Mouse (Mus musculus) CD4-positive helper T cell, adult 2 months (primary cell): ENCODE data around the gene Fkbp5.
"Not testable (repeated sequence)": the region's sequence is repeated elsewhere in the genome, so short reads cannot be mapped to it uniquely, and the experiment has no call there.

Source experiments
- DNase-seq: peaks from one replicate; pipeline ENCODE4 v3.0.0-alpha.2; 2012; ENCODE audit warnings: low read depth, missing footprints, low spot score

Fkbp5 gene

DNA sequence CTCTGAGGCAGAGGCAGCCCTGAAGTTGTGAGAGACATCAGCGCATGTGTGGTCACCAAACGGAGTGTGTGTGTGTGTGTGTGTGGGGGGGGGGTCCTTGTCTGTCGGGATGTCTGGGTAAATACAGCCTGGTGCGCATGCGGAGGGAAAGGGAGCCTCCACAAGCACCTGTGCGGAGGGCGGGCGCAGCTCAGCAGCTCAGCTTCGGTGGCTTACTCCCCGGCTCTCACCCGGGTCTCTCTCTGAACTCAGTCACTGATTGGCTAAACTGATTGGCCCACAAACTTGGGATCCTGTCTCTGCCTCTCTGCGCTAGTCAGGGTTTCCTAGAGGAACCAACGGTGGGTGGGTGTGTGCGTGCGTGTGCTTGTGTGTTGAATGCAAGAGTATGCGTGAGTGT is 142.8 kb downstream of the Fkbp5 start:
- DNase-seq = no peak

DNA sequence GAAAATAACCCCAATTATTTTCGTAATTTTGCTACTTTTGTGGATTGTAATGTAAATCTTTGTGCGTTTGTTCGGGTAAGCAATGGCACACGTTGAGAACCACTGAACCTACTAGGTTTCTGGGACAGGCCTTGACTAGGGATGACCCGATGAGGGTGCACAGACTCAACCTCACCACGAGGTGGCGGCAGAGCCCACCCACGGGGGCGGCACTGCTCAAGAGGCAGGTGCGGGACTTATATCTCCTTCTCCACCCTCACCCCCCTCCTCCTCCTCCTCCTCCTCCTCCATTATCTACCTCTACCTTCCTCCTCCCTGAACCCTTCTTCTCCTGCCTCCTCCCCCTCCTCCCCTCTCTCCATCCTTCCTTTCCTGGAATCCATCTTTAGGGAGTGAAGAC is 143.5 kb downstream of the Fkbp5 start:
- DNase-seq = peak; percentile 71

DNA sequence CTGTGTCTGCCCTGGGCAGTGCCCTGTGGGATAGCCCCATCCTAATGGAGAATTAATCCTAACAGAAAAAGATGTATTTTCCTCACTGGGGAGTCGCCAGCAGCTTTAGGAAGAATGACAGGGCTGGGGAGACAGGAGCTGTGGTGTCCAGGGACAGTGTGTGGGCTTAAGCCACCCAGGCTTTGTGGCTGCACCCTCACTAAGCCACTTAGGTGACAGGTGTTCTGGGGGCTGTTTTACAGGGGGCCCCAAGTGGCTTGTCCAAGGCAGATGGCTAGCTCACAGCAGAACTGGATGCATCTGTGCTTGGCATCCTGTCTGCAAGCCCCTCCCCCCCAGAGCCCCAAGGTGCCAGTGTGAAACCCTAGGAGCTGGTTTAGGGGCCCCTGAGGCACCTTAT is 145.4 kb downstream of the Fkbp5 start:
- DNase-seq = no peak

DNA sequence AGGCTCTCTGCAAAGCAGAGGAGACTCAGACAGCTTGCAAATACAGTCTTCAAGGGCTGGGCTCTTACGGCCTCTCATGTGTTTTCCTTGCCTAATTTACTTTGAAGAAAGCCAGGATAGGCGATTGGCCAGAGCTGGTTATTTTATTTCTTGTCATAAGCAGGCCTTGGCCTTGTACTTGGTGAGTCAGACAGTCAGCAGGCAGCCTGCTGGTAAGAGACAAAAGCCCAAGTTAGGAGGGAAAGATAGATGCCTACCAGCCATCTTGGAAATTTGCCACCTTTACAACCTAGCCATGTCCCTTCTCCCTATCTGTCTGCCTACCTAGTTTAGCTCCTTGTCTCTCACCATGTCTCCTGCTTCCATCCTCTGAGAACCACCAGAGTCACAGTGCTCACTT is 146.0 kb downstream of the Fkbp5 start:
- DNase-seq = no peak

DNA sequence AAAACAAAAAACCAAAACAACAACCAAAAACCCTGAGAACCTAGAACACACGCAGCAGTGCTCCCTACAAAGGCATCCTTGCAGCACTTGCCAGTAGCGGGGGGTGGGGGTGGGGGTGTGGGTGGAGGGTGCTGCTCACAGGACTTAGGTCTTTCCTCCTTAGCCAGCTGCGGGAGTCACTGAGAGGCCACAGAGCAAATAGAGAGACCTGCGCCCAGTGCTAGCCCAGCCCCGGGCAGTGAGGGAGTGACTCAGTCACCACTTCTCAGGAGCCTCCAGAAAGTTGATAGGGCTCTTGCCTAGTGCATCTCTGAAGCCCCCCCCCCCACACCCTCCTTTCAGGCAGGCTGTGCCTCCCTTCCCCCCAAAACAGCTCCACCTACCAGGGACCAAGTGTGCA is 148.3 kb downstream of the Fkbp5 start:
- DNase-seq = no peak

DNA sequence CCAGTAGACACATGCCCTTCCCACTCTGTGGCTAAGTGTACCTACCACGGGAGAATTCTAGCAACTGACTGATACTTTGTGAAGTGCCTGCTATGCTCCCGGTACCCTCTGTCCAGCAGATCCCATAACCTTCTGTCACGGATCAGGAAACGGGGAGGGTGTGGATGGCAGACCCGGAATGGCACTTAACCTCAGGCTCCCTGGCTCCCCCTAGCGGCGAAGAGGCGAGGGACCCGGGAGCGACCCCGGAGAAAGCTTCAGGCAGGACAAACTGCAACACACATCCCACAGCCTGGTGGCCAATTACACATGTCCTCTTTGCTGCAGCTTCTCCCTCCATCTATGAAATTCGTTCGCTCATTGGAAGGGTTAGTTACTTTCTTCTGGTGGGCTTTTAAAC is 148.9 kb downstream of the Fkbp5 start:
- DNase-seq = peak; percentile 67

DNA sequence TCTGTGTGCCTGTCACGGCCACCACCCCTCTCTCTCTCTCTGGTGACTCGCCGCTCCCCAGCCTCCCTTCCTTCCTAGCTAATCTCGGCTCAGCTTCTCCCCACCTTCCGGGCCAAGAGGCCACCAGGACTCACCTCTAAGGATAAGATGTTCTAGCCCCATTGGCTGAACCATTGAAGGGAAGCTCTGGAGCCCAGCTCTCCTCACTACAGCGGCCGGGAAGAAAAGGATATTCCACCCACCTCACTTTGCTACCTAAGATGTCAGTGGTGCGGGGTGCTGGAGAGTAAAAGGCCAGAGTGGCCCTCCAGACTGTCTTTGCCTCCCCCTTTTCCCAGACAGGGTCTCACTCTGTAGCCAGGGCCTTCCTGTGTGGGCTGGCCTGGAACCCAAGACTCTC is 152.2 kb downstream of the Fkbp5 start, which contains the start of gene Tulp1:
TSS of gene Tulp1 (minus strand) at position 101 of the 400 bp plus-strand sequence.
- DNase-seq = no peak

DNA sequence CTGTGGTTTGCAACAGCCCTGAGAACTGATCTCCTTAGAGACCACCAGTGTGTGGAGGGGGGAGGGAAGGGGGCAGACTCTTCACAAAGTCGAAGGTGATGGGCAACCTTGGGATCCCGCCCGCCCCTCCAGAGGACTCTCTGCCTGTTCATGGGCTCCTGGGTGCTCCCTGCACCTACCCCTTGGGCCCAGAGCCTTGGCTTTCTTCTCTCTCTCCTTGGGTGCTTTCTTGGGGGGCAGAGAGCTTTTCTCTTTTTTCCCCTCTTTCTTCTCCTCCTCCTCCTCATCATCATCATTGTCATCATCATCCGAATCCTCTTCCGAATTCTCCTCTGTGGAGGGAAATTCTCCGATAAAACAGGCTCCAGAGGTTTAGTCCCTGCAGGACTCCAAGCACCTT is 153.8 kb downstream of the Fkbp5 start:
- no peak for DNase-seq

DNA sequence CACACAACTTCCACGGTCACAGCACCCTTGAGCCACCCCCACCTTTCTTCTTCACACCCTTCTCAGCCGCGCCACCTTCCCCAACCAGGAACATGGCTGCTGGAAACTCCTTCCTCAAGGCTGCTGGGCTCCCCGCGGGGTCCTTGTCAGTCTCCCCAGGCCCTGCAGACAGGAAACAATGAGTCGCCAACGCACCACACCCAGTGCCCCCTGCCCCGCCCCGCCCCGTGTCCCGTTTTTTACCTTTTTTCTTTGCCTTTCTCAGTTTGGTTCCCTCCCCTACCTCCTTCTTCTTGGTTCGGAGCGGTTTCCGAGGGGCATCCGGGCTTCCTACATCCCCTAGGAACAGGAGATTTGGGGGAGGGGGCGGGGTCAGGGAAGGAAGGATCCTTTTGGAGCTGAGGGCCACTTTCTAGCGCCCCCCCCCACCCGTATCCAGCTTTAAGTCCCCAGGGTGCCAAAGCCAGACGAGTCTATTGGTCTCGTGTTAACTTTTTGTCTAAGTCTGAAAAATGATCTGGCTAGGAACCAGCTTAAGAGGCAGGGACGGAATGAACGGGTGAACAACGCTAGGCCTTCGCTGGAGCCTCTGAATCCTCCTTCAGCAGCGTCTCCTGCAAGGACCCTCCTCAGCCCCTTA is 154.6 kb downstream of the Fkbp5 start:
- peak; percentile 28 for DNase-seq

DNA sequence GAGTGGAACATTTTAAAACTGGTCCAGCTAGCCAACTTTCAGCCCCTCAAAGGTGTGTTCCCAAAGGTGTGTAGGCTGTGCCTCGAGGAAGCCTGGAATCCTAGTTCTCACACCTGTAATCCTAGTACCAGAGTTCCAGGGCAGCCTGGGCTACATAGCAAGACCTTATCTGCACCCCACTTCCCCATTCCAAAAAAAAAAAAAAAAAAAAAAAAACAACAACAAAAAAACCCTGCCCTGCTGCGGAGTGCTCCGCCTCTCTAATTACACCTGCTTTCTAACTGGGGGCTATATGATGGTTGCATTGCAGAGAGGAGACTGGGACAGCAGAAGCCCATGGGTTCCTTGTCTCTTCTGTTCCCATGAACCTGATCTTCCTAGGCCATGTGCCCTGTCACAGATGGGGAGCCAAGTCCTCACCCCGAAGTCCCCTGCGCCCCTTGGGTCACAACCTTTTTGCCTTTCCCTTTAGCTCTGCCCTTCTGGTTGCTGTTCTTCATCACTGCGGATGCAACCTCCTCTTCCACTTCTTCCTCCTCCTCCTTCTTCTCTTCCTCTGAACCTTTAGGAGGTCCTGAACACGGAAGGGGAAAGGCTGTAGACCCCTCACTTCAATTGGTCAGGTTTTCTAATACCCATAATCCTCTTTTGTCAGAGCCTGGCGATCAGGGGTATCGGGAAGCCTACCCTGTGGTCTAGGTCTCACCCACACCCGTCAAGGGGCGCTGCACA is 155.2 kb downstream of the Fkbp5 start:
- no peak for DNase-seq

DNA sequence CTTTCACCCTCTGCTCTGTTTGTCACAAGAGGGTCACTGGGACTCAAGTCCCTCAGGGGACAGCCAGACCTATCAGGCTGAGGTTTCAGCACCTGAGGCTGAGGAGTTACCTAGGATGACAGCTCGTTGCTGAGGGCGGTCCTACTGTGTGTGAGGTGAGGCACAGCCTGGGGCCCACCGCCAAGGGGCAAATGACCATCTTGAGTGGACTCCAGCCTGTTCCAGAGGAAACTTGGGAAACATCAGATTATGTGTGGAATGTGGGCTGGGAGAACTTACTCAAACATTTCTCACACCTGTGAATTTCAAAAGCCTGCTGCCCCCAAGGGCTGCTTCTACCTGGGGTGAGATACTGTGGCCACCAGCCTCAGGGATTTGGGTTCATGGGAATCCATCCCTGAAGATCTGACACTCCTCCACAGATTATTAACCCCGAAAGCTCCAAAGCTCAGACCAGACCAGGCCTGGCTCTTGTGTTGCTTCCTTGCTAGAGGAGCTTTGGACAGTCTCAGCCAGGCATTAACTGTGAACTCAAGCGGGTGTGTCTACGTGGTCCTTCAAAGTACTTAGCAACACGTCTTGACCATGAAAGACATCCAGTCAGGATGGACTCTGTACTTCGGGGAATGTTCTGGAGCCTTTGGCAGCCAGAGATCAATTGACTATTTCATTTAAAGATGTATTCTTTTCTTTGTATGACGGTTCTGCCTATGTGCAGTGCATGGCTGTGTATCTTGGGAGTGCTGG is 156.6 kb downstream of the Fkbp5 start:
- DNase-seq = no peak

DNA sequence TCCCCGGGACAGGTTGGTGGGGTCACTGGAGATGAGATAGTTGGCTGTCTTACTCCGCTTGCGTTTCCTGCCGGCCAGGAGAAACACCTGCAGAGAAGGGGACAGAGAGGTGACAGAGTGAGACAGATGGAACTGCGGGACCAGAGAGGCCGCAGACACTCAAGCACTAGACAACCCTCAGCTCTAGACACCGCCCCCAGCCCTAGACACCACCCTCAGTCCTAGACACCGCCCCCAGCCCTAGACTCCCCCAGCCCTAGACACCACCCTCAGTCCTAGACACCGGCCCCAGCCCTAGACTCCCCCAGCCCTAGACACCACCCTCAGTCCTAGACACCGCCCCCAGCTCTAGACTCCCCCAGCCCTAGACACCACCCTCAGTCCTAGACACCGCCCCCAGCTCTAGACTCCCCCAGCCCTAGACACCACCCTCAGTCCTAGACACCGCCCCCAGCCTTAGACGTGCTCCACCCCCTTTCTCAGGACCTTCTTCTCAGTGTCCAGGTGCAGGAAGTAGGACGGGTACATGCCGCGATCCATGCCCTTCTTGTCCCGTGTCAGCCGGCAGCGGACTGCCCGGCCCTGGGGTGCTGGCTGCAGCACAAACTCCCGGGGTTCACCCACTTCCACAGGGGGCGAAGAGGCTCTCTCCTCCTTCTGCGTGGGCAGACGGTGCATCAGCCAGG is 158.6 kb downstream of the Fkbp5 start:
- not testable (repeated sequence) for DNase-seq

DNA sequence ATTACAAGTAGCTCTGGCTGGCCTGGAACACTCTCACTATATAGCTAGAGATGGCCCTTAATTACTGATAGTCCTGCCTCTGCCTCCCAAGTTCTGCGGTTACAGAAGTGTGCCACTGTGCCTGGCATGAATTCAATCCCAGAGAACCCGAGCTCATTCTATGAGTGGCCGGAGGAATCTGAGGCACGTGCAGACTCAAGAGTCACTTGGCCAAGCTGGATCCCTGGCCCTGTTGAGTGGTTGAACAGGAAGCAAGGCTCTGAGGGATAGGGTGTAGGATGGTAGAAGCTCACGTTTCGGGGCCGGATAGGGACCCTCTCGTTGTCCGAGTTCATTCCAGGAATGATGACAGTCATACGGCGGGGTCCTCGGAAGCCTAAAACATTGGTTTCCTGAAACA is 161.5 kb downstream of the Fkbp5 start:
- DNase-seq = no peak

DNA sequence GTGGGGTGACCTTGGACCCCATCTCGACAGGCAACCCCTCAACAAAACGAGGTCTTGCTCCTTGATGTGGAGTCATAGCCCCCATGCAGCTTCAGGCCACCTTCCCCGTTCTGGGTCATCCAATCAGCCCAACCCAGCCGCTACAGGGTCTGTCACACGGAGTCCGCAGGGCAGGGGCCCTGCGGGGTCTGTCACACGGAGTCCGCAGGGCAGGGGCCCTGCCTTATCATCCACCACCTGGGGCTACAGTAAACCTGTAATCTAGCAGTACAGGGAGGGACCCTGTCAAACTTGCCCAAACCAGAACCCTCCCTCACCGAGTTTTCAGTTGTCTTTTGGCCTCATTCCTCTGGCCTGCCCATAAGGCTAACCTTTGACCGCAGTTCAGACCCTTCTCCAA is 165.3 kb downstream of the Fkbp5 start:
- no peak for DNase-seq

DNA sequence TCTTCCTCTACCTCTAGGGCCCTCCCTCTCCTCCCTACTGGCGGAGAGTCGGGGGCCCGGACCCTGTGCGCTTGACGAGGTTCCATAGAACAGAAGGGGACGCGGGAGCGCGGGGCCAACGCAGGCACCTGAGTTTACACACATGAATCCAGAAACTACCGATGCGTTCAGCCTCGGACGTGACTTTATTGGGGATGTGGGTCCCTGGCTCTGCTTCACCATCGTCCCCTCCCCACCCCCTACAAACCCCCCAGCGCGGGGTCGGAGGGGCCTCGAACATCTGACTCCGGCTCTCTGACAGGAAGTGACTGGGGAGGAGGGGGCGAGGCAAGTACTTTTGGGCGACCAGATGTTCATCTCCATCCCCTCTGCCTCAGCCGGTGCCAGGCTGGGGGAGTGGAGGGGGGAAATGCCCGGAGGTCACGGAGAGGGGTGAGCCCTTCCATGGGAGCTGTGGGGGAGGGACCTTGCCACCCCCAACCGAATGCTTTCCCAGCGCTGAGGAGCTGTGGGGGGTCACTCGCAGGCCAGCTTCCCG is 165.9 kb downstream of the Fkbp5 start:
- DNase-seq = no peak

DNA sequence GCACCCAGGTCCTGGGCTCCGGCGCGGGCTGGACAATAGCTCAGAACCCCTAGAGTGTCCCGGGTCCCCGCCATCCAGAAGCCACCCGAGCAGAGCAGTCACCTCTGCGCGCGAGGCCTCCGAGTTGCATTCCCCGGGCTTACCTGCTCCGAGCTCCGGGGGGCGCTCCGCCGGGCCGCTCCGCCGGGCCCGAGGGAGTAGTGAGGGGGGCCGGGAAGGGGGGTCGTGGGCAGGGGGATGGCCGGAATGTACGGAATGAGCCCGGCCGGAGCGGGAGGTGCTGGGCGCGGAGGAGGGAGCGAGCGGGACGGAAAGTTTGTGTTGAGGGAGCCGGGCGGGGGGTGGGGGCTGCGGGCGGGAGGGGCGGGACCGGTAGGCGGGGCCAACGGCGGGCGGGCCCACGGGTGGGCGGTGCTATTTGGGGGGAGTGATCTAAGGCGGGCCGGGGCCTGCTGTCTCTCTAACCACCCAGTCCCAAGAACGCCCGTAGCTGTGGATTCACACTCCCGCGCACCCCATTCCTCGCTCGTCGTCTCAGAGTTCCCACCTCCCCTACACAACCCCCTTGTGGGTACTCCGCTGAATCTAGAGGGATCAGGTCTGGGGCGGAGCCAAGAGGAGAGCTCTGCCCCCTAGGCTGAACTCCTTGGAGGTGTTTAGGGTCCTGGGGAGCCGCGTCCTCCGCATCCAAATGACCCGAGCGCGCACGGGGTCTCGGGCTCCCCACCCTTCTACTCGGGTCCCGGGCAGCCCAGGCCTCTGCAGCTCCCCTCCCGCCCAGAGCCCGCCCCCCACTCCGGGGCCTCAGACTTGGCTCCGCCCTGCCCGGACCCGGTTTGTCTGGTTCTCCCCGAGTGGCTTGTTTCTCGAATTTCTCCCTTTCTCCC is 166.6 kb downstream of the Fkbp5 start, which contains the start of gene Tead3:
TSS of gene Tead3 (minus strand) at position 352 of the 887 bp plus-strand sequence.
- DNase-seq = peak; percentile 66

DNA sequence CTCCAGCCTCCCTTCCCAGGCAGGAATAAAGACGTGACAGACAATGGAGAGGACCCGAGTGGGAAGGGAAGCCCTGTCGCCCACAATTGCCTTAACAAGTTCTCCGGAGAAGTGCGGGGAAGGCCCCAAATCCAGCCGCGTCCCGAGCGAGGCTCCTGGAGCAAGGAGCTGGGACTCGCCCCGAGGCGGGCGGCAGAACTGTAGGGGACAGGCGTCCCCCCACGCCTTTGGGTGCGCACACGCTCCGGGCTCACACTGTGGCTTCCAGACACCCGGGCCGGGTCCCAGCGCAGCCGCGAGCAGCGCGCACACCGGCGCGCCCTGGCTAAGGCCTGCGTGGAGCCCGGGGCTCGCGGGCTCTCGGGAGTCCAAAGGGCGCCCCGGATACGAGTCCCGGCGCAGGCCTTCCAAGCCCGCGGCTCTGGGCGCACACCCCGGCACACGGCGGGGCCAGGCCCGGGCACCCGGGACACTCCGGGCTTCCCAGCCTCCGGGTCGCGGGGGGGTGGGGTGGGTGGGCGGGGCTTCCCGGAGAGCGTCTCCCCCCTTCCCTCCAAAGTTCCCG is 167.3 kb downstream of the Fkbp5 start:
- DNase-seq = peak; percentile 37

DNA sequence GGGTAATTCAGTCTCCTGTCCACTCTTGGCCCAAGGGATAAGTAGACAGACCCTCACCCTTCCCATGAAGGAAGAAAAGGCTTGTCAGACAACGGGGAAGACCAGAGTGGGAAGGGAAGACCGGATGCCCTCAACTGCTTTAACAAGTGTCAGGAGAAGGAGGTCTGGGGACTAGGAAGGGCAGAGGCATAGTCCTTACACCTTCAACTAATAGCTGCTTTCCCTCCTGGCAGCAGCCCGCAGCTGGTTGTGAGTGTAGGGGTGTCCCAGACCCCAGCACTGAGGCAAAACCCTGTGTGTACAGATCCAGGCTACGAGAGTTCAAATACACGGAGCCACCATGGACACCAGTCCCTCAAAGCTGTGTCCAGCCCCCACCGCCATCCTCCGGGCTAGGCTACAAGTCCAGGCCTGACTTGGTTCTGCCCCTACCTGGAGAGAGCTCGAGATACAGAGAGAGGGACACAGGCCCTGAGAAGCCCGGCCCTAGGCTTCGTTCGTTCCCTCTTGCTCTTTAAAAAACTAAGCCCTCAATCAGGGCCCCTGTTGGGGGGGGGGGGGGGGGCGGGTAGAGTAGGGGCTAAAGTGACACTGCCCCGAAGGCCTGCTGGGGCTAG is 168.0 kb downstream of the Fkbp5 start:
- no peak for DNase-seq
